Mouse (Mus musculus) heart, postnatal 0 days (tissue): ENCODE results near the gene Grid2.

Experiments used
- CTCF ChIP-seq: IDR thresholded peaks from 2 replicates; pipeline ENCODE4 v1.5.1; 2016; ENCODE audit warnings: antibody characterized with exemption, control low read depth, low read depth
- EP300 ChIP-seq: IDR thresholded peaks from 2 replicates; pipeline ENCODE4 v1.6.1; 2016; ENCODE audit warnings: antibody characterized with exemption, low read depth

- TF ChIP-seq EP300 = no peak
- no peak for TF ChIP-seq CTCF
Observed at GRCm38 (mm10) chr6:64202396-64203122, 946.9 kb downstream of the Grid2 start.
